Mouse (Mus musculus) left cerebral cortex, postnatal 4 days (tissue): ENCODE results near the gene Atg2a. TPM values are rescaled to one million over a fixed set of nuclear protein-coding genes. Genes with fewer than 3 reads are reported as not detected.
"Not testable (repeated sequence)": the region's sequence is repeated elsewhere in the genome, so short reads cannot be mapped to it uniquely, and the experiment has no call there.

Experiments used
- DNase-seq: peaks from one replicate; pipeline ENCODE4 v3.0.0-alpha.2; 2022
- intact Hi-C: fragments of 180-260 bp; cut with DNase I; formaldehyde crosslinking; loops from one replicate; pipeline ENCODE4 v1.15.1; 2025
- total RNA-seq, 2 experiments: library from RNA; stranded (reverse); gene quantifications; 2 replicates each; pipeline ENCODE4 v1.2.3; 2021

Atg2a gene
- total RNA-seq, 2 experiments from 2014 or later, result 29.3 to 29.7 TPM

GRCm38 (mm10) chr19:6291117-6291781, 49.8 kb downstream of the Atg2a start:
- DNase-seq, result no peak
- intact Hi-C loops, result no loop called here

- intact Hi-C loops, result no loop called here
- DNase-seq, result no peak
Measured at GRCm38 (mm10) chr19:6292262-6292661, 50.8 kb downstream of the Atg2a start.

- no peak for DNase-seq
- intact Hi-C loops, result no loop called here
Measured at GRCm38 (mm10) chr19:6294301-6294700, 52.8 kb downstream of the Atg2a start.

- DNase-seq, result no peak
- intact Hi-C loops, result no loop called here
Measured at GRCm38 (mm10) chr19:6296551-6297210, 55.2 kb downstream of the Atg2a start.

GRCm38 (mm10) chr19:6297641-6298040, 56.2 kb downstream of the Atg2a start:
- DNase-seq, result no peak
- intact Hi-C loops, result no loop called here

- DNase-seq, result no peak
- intact Hi-C loops, result no loop called here
Measured at GRCm38 (mm10) chr19:6299003-6299402, 57.5 kb downstream of the Atg2a start.

- DNase-seq, result no peak
- intact Hi-C loops, result no loop called here
Measured at GRCm38 (mm10) chr19:6299450-6300267, 58.2 kb downstream of the Atg2a start.

GRCm38 (mm10) chr19:6300402-6300841, 59.0 kb downstream of the Atg2a start:
- DNase-seq, result peak; percentile 64
- intact Hi-C loops, result no loop called here

- intact Hi-C loops, result no loop called here
- DNase-seq, result no peak
Measured at GRCm38 (mm10) chr19:6302114-6302513, 60.6 kb downstream of the Atg2a start.

GRCm38 (mm10) chr19:6302522-6302921, 61.1 kb downstream of the Atg2a start:
- intact Hi-C loops, result no loop called here
- DNase-seq, result peak; percentile 90

GRCm38 (mm10) chr19:6303831-6304230, 62.4 kb downstream of the Atg2a start:
- DNase-seq, result peak; percentile 37
- intact Hi-C loops, result no loop called here

GRCm38 (mm10) chr19:6304787-6305516, 63.5 kb downstream of the Atg2a start:
- intact Hi-C loops, result no loop called here
- peak; percentile 94 for DNase-seq

GRCm38 (mm10) chr19:6305517-6306115, 64.1 kb downstream of the Atg2a start:
- no peak for DNase-seq
- intact Hi-C loops, result no loop called here

- peak; percentile 74 for DNase-seq
- intact Hi-C loops, result no loop called here
Measured at GRCm38 (mm10) chr19:6306137-6306551, 64.7 kb downstream of the Atg2a start, which contains the start of gene Cdc42bpg. Gene Cdc42bpg, plus strand, starts transcription at chr19:6306456.

GRCm38 (mm10) chr19:6306586-6306985, 65.1 kb downstream of the Atg2a start:
- intact Hi-C loops, result no loop called here
- DNase-seq, result peak; percentile 83

GRCm38 (mm10) chr19:6307733-6308531, 66.5 kb downstream of the Atg2a start:
- intact Hi-C loops, result no loop called here
- no peak for DNase-seq

GRCm38 (mm10) chr19:6310181-6310580, 68.7 kb downstream of the Atg2a start:
- intact Hi-C loops, result no loop called here
- DNase-seq, result no peak

GRCm38 (mm10) chr19:6311783-6312182, 70.3 kb downstream of the Atg2a start:
- intact Hi-C loops, DNase-seq: not testable (repeated sequence)
